Mouse (Mus musculus) hindbrain, embryonic 11.5 days (tissue): ENCODE data around the gene Ndrg4. TPM values are rescaled to one million over a fixed set of nuclear protein-coding genes. Genes with fewer than 3 reads are reported as not detected.

Experiments used
- ATAC-seq: fragments of 200-750 bp; cut with Nextera tagmentation; 2 replicates; pipeline ENCODE4 v1.8.0; 2017; ENCODE audit warnings: mild to moderate bottlenecking, moderate TSS enrichment, moderate library complexity; ENCODE audit not compliant: low FRiP score
- DNase-seq: peaks from one replicate; pipeline ENCODE4 v3.0.0-alpha.2; 2015; ENCODE audit warnings: low spot score
- H3K27ac ChIP-seq: fragments of 300-500 bp; sonication (generic); 2 replicates; pipeline ENCODE4 v1.5.1; 2014; ENCODE audit warnings: mild to moderate bottlenecking, low read depth, low read length
- H3K27me3 ChIP-seq: fragments of 300-500 bp; sonication (generic); 2 replicates; pipeline ENCODE4 v1.6.1; 2014; ENCODE audit warnings: mild to moderate bottlenecking, low read length, moderate library complexity, mixed read lengths; ENCODE audit not compliant: control insufficient read depth, insufficient read depth
- H3K36me3 ChIP-seq: fragments of 300-500 bp; sonication (generic); 2 replicates; pipeline ENCODE4 v1.6.1; 2014; ENCODE audit warnings: mild to moderate bottlenecking, low read length, moderate library complexity, mixed read lengths; ENCODE audit not compliant: control insufficient read depth, insufficient read depth
- H3K4me1 ChIP-seq: fragments of 300-500 bp; sonication (generic); replicated peaks from 2 replicates; pipeline ENCODE4 v1.6.1; 2014; ENCODE audit warnings: low read length, mixed read lengths; ENCODE audit not compliant: control insufficient read depth, insufficient read depth
- H3K4me2 ChIP-seq: fragments of 300-500 bp; sonication (generic); replicated peaks from 2 replicates; pipeline ENCODE4 v1.6.1; 2014; ENCODE audit warnings: mild to moderate bottlenecking, low read depth, low read length
- H3K4me3 ChIP-seq: fragments of 300-500 bp; sonication (generic); 2 replicates; pipeline ENCODE4 v1.5.1; 2014; ENCODE audit warnings: low read depth, low read length
- H3K9ac ChIP-seq: fragments of 300-500 bp; sonication (generic); 2 replicates; pipeline ENCODE4 v1.6.1; 2014; ENCODE audit warnings: low read depth, low read length
- H3K9me3 ChIP-seq: fragments of 300-500 bp; sonication (generic); 2 replicates; pipeline ENCODE4 v1.6.1; 2016; ENCODE audit warnings: low read length; ENCODE audit not compliant: control insufficient read depth
- WGBS: fragments of 180-500 bp; shearing (Covaris S2); extraction: QIAGEN DNeasy Blood & Tissue Kit; methylation state at CpG from one replicate; pipeline ENCODE4 v1.1.7; 2014; 5-methylcytosine and 5-hydroxymethylcytosine counted together
- polyA plus RNA-seq: library from polyadenylated mRNA; unstranded; fragments of >200 nt; fragmentation: Nextera tagmentation; extraction: Ambion mirVana; gene quantifications from 2 replicates; pipeline ENCODE4 v1.2.1, GENCODE M21; 2014

Gene Ndrg4
- polyA plus RNA-seq, result 45.0 and 61.6 TPM in 2 replicates

- H3K4me1 ChIP-seq, result peaks cover 2% of the 10 kb centered on the region
- H3K4me2 ChIP-seq, result peak within 1 kb of the TSS; percentile 98
- H3K9ac ChIP-seq, result peak within 1 kb of the TSS; percentile 63
- no peaks in the 10 kb centered on the region for H3K9me3 ChIP-seq
- no peaks in the 10 kb centered on the region for H3K36me3 ChIP-seq
- 46% methylated on average over 9 of the region's 9 CpGs for WGBS
- DNase-seq, result no peak
- 0 out of 2 replicates have a peak within 1 kb of the TSS, but pooled peaks have one; percentile 10 for H3K27ac ChIP-seq
- H3K4me3 ChIP-seq, result peak within 1 kb of the TSS; percentile 57
- H3K27me3 ChIP-seq, result peaks cover 42% of the 10 kb centered on the region
- ATAC-seq, result no peak
Observed at GRCm38 (mm10) chr8:95676631-95677030, at the start of gene Ndrg4. Gene Ndrg4, plus strand, starts transcription at chr8:95676980.

DNA sequence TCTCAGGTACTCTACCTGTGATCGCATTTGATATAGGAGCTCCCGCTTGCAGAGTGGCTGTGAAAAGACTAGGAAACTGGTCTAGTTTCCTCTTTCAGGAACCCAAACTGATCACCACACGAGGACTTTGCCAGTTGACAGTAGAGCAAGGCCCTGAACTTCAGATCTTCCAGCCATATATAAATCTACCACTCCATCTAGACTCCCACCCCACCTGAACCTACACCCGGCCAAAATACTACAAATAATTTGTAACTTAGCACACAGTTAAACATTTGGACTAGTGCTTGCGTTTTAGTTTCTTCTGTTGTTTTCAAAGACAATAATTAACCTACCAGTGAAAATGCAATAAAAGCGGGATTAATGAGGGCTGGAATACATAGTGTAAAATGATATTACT lies 43.9 kb upstream of the Ndrg4 start:
- WGBS, result 85% methylated on average over 6 of the region's 6 CpGs
- no peaks in the 10 kb centered on the region for H3K4me1 ChIP-seq
- no peak overlapping the region for H3K9ac ChIP-seq
- no peaks in the 10 kb centered on the region for H3K36me3 ChIP-seq
- peak overlapping the region; percentile 77 for H3K4me3 ChIP-seq
- no peaks in the 10 kb centered on the region for H3K9me3 ChIP-seq
- DNase-seq (no peak), ATAC-seq (peak; percentile 47; the same call in 1 of the 2 replicates)
- H3K4me2 ChIP-seq, result no peak overlapping the region; the same call in 1 of the 2 replicates
- H3K27me3 ChIP-seq, result no peaks in the 10 kb centered on the region
- no peak overlapping the region for H3K27ac ChIP-seq

DNA sequence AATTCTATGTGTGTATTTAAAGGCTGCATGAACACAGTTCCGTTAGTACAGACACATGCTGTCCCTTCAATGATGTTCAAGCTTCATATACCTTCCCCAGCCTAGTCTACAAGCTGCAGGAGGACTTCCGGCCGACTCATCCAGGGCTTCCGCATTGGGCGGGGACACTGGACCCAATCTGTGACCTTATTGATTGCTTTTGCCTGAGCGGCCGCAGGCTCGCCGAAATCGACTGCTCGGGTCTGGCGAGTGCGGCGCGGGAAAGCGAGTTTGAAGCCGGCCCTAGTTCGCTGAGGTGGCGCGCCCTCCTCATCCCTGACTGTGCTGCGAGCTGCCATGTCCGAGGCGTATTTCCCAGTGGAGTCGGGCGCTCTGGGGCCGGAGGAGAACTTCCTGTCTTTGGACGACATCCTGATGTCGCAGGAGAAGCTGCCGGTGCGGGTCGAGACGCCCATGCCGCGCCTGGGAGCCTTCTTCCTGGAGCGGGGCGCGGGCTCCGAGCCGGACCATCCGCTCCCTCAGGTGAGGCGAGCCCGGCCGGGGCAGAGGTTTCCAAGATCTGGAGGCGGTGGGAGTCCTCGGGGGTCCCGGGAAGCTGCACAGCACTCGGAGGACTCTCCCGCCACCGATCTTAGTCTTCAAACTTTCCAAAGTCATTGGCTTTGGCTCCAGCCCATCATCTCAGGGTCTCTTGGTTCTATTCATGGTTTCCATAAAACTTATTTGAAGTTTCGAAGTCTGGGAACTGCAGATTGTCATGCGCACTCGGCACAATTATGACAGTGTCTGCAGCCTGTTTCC lies 43.3 kb upstream of the Ndrg4 start, which contains the start of gene Gins3:
Gene Gins3, plus strand, starts transcription at position 192 of the 801 bp plus-strand sequence.
- peak within 1 kb of the TSS; percentile 65 for H3K9ac ChIP-seq
- H3K27ac ChIP-seq, result no peak within 1 kb of the TSS
- ATAC-seq, result peak; percentile 95
- under 1% methylated on average over 52 of the region's 52 CpGs for WGBS
- H3K4me1 ChIP-seq, result no peaks in the 10 kb centered on the region
- no peaks in the 10 kb centered on the region for H3K9me3 ChIP-seq
- H3K4me2 ChIP-seq, result peak within 1 kb of the TSS; percentile 80
- H3K36me3 ChIP-seq, result no peaks in the 10 kb centered on the region
- H3K27me3 ChIP-seq, result no peaks in the 10 kb centered on the region
- peak; percentile 95 for DNase-seq
- H3K4me3 ChIP-seq, result peak within 1 kb of the TSS; percentile 77

DNA sequence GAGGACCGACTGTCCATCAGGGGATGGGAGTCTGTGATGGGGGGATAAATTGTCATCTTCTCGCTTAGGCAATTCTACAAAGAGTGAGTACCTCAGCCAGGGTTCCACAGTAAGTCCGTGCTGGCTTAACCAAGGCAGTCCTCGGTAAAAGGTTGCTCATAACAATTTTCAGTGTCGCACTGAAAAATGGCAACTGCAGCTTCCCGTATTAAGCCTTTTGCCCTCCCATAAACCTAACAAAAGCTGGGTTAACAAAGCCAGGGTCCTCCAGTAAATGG lies 42.8 kb upstream of the Ndrg4 start:
- peak overlapping the region; percentile 80 for H3K4me2 ChIP-seq
- no peak for DNase-seq
- WGBS, result 8% methylated on average over 6 of the region's 6 CpGs
- no peaks in the 10 kb centered on the region for H3K36me3 ChIP-seq
- no peak overlapping the region for H3K27ac ChIP-seq
- ATAC-seq, result no peak
- H3K27me3 ChIP-seq, result no peaks in the 10 kb centered on the region
- H3K9ac ChIP-seq, result peak overlapping the region; percentile 65
- H3K4me3 ChIP-seq, result peak overlapping the region; percentile 77
- H3K9me3 ChIP-seq, result no peaks in the 10 kb centered on the region
- H3K4me1 ChIP-seq, result no peaks in the 10 kb centered on the region

GRCm38 (mm10) chr8:95644942-95645341 lies 31.8 kb upstream of the Ndrg4 start:
- WGBS, result 91% methylated on average over 2 of the region's 2 CpGs

GRCm38 (mm10) chr8:95648251-95648650 lies 28.5 kb upstream of the Ndrg4 start:
- ATAC-seq, result no peak

More at GRCm38 (mm10) chr8:95644942-95645341, 31.8 kb upstream of the Ndrg4 start:
- ATAC-seq (no peak), DNase-seq (no peak)
- H3K4me1 ChIP-seq, result no peaks in the 10 kb centered on the region
- no peaks in the 10 kb centered on the region for H3K27me3 ChIP-seq
- no peak overlapping the region for H3K4me2 ChIP-seq
- no peak overlapping the region for H3K9ac ChIP-seq
- H3K27ac ChIP-seq, result no peak overlapping the region
- H3K36me3 ChIP-seq, result no peaks in the 10 kb centered on the region
- H3K9me3 ChIP-seq, result no peaks in the 10 kb centered on the region
- no peak overlapping the region for H3K4me3 ChIP-seq

GRCm38 (mm10) chr8:95653351-95653750 lies 23.4 kb upstream of the Ndrg4 start:
- Histone ChIP-seq H3K36me3 (no peaks in the 10 kb centered on the region), H3K4me2 (no peak overlapping the region), H3K9ac (no peak overlapping the region), H3K4me3 (no peak overlapping the region), H3K27ac (no peak overlapping the region), H3K27me3 (no peaks in the 10 kb centered on the region), H3K4me1 (no peaks in the 10 kb centered on the region), H3K9me3 (no peaks in the 10 kb centered on the region)
- WGBS, result 84% methylated on average over 5 of the region's 5 CpGs
- ATAC-seq (no peak), DNase-seq (no peak)

More at GRCm38 (mm10) chr8:95648251-95648650, 28.5 kb upstream of the Ndrg4 start:
- no peaks in the 10 kb centered on the region for H3K27me3 ChIP-seq
- 82% methylated on average over 3 of the region's 3 CpGs for WGBS
- H3K36me3 ChIP-seq, result no peaks in the 10 kb centered on the region
- DNase-seq, result no peak
- H3K4me2 ChIP-seq, result no peak overlapping the region
- no peak overlapping the region for H3K27ac ChIP-seq
- no peak overlapping the region for H3K4me3 ChIP-seq
- H3K4me1 ChIP-seq, result no peaks in the 10 kb centered on the region
- H3K9me3 ChIP-seq, result no peaks in the 10 kb centered on the region
- H3K9ac ChIP-seq, result no peak overlapping the region

GRCm38 (mm10) chr8:95655831-95656230 lies 20.9 kb upstream of the Ndrg4 start:
- no peaks in the 10 kb centered on the region for H3K4me1 ChIP-seq
- WGBS, result 85% methylated on average over 7 of the region's 7 CpGs
- no peaks in the 10 kb centered on the region for H3K36me3 ChIP-seq
- DNase-seq (no peak), ATAC-seq (no peak)
- H3K27me3 ChIP-seq, result no peaks in the 10 kb centered on the region
- H3K27ac ChIP-seq, result no peak overlapping the region
- no peak overlapping the region for H3K4me2 ChIP-seq
- H3K4me3 ChIP-seq, result no peak overlapping the region
- H3K9me3 ChIP-seq, result no peaks in the 10 kb centered on the region
- no peak overlapping the region for H3K9ac ChIP-seq
